Mouse (Mus musculus) c-Kit-positive CD71-negative TER-119-negative erythroid progenitor cells, embryonic 14.5 days (primary cell): ENCODE results near the gene Cct7.
A peak's percentile ranks its signal among the peaks of the same experiment; 100 is the strongest.

Experiments
- DNase-seq: peaks from one replicate; pipeline ENCODE4 v3.0.0-alpha.2; 2013; ENCODE audit warnings: low read depth

The Cct7 gene

DNA sequence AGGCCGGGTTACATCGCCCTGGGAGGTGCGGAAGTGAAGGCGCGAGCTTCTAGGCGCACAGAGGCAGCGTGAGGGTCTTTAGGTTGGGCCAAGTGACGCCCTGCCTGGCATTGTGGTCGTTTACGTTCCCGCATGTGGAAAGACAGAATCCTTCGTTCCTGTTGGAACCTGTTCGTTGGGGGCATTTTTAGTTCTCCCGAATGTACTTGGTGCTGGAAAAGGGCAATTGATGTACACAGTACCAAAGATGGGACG lies 1.0 kb downstream of the Cct7 start:
- no peak for DNase-seq

GRCm38 (mm10) chr6:85452816-85453215 lies 1.5 kb downstream of the Cct7 start:
- DNase-seq = no peak

GRCm38 (mm10) chr6:85459621-85460020 lies 8.3 kb downstream of the Cct7 start:
- DNase-seq = no peak

GRCm38 (mm10) chr6:85465381-85465780 lies 14.1 kb downstream of the Cct7 start:
- no peak for DNase-seq

DNA sequence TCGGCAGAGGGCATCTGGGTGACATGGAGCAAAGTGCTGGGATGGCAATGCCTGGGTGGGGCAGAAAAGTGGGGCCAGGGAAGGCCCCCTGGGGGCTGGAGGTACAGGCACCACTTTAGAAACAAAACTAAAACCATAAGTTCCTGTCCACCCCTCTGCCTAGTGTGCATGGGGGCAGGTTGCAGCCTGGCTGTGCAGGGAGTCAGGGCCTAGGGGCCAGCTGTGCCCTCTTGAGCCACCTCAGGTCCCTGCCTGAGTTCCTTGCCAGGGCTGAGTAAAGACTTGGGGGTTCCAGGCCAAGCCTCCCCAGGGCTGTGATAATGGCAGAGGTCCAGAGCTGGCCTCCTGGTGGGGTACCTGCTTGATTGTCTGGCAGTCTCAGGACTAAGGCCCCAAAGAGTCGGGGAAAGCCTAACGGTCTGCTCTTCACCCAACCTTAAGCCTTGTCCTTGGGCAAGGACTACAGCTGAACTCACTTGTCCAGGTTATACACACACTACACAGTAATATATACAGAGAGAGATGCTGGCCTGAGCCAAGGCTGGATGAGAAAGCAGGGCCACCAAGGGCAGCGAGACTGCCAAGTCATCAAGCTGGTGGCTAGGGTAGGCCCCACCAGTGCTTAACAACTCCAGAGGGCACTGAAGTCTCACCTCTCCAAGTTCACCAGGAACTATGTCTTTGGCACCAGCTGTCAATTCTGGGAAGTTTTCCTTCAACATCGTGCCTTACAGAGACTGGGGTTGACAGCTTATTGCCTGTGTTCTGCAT lies 18.5 kb downstream of the Cct7 start:
- no peak for DNase-seq

DNA sequence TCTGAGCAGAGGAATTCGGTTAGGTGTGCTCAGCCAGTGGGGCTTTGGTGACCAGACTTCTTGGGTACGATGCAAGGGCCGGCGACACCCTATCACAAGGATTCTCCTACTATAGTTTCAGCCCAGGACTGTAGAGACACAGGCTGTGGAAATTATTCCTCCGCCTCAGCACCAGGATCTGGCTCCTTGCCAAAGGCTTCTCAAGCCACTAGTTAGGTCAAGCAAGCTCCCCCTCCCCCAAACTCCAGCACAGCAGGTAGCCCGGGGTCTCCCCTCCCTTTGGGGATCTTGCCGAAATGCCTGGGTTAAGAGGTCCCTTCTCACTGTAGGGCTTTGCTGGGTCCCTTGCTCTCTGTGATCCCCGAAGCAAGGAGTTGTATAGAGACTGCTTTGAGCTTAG lies 20.6 kb downstream of the Cct7 start:
- DNase-seq = no peak

- DNase-seq = no peak
Measured at GRCm38 (mm10) chr6:85472542-85472941, 21.2 kb downstream of the Cct7 start.

DNA sequence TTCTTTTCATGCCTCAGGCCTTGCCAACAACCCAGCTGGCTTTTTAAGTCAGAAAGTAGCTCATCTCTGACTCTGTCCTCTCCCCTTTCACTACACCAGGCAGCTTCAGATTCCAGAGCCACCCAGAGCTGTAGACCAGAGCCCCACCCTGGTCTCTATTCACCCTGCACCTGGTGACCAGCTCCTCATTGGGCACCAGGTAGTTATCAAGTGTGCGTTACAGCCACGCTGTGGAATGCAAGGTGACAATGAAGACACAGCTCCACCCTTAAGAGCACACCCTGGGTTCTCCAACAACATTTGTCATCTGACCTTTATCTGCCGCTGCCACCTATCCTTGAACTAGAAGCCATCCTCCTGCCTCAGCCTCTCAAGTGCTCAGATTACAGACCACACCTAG lies 24.3 kb downstream of the Cct7 start:
- no peak for DNase-seq

GRCm38 (mm10) chr6:85477366-85477917 lies 26.1 kb downstream of the Cct7 start:
- peak; percentile 12 for DNase-seq

DNA sequence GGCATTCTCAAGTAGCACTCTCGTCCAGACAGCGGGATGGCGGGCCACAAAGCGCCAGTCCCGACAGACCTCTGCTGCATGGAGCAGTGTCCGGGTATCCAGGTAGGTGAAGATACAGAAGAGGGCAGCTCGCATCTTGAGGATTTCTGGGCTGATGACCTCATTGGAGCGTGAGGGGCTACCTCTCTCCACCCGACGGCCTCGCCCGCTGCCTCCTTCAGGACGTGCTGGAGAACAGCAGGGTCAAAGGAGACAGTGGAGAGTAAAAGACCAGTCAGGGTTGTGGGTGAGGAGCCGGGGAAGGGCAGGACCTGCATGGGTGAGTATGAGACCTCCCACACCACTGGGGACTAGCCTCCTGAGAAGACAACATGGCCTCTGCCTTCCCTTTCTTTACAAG lies 27.1 kb downstream of the Cct7 start:
- no peak for DNase-seq

DNA sequence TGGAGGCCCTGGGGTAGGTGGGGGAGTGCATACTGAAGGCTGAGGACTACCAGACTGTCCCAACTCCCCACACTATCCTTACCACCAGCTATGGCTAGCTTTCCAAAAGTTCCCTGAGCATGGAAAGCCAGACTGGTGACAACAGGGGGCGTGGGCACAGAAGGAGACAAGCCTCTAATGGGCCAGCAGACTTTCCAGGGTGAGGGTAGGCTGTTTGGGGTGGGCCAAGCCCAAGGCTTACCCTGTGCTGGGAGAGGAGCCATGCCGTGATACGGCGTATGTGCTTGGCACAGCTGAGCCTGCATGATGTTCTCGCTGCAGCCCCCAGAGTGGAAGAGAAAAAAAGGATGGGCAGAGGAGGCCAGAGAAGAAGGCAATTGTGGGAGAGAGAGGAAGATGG lies 28.7 kb downstream of the Cct7 start:
- DNase-seq = no peak

DNA sequence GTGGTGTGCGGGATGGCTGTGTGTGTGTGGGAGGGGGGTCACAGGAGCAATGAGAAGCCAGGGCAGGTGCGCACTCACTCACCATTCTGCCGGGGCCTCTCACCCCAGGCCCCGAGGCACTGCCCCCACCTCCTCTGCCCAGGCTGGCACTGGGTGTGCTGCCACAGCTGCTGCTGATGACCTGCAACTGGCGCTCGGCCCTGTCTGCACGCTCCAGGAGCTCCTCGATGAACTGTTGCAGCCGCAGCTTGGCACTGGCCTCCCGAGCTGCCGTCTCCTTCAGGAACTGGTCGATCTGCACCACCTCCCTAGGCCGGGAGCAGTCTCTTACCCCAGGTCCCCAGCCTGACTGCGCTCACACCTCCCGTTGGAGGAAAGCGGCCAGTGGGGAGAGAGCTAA lies 29.4 kb downstream of the Cct7 start:
- no peak for DNase-seq

GRCm38 (mm10) chr6:85483843-85484721 lies 32.8 kb downstream of the Cct7 start:
- DNase-seq = no peak

GRCm38 (mm10) chr6:85485738-85486137 lies 34.4 kb downstream of the Cct7 start:
- DNase-seq = no peak

- no peak for DNase-seq
Measured at GRCm38 (mm10) chr6:85488510-85488909, 37.2 kb downstream of the Cct7 start.

DNA sequence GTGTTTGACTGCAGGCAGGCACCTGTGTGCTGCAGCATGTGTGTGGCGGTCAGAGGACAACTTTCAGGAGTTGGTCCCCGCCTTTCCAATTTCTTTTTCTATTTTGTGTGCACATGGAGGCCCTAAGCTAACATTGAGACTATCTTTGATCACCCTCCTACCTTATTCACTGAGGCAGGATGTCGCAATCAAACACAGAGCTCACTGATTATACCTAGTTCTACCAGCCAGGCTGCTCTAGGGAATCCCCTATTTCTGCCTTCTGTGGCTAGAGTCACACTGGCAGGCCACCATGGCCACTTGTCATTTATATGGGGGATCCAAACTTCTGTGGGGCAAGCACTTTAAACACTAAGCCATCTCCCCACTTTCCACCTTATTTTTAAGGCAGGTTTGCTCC lies 38.4 kb downstream of the Cct7 start:
- no peak for DNase-seq

- DNase-seq = no peak
Measured at GRCm38 (mm10) chr6:85490252-85490651, 38.9 kb downstream of the Cct7 start.

GRCm38 (mm10) chr6:85491606-85492005 lies 40.3 kb downstream of the Cct7 start:
- no peak for DNase-seq

GRCm38 (mm10) chr6:85496976-85497375 lies 45.7 kb downstream of the Cct7 start:
- DNase-seq = no peak

DNA sequence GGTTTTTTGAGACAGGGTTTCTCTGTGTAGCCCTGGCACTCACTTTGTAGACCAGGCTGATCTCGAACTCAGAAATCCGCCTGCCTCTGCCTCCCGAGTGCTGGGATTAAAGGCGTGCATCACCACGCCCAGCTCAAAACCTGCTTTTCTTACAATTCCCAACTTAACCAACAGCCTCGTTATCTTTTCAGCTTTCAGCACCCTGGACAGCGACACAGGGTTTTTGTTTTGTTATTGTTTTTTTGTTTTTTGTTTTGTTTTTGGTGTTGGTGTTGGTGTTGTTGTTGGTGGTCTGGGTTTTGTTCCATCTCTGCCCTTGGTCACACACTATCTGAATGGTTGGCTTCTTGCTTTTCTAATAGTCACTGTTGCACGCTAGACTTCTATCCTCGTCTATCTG lies 46.8 kb downstream of the Cct7 start:
- no peak for DNase-seq

GRCm38 (mm10) chr6:85500416-85500815 lies 49.1 kb downstream of the Cct7 start:
- no peak for DNase-seq

GRCm38 (mm10) chr6:85501571-85502102 lies 50.3 kb downstream of the Cct7 start:
- no peak for DNase-seq
